Mouse (Mus musculus) C2C12 (cell line): Measurements from ENCODE around the gene Pnp.
"Not testable (repeated sequence)": the region's sequence is repeated elsewhere in the genome, so short reads cannot be mapped to it uniquely, and the experiment has no call there.

Experiments
- CTCF ChIP-seq: IDR thresholded peaks from one replicate; pipeline ENCODE4 v1.5.1; 2011; ENCODE audit not compliant: control insufficient read depth, insufficient read depth, insufficient read length
- MYOD1 ChIP-seq: IDR thresholded peaks from one replicate; pipeline ENCODE4 v1.6.1; 2011; ENCODE audit warnings: low read depth; ENCODE audit not compliant: control insufficient read depth, insufficient read length

GRCm38 (mm10) chr14:50973054-50973453 is 42.2 kb downstream of the Pnp start:
- TF ChIP-seq CTCF, MYOD1: not testable (repeated sequence)
